Mouse (Mus musculus) cortical plate, adult 2 months (tissue): ENCODE data around the gene Hist2h2be.

Experiments used
- CTCF ChIP-seq: fragments of 200-500 bp; IDR thresholded peaks from 2 replicates; pipeline ENCODE4 v1.5.1; 2011; ENCODE audit warnings: mild to moderate bottlenecking, control low read depth, low read length; ENCODE audit not compliant: insufficient read depth; ENCODE audit errors: extremely low read depth
- POLR2A ChIP-seq: fragments of 200-500 bp; IDR thresholded peaks from 2 replicates; pipeline ENCODE4 v1.6.1; 2011; ENCODE audit warnings: mild to moderate bottlenecking, low read length, control low read depth; ENCODE audit not compliant: insufficient read depth; ENCODE audit errors: extremely low read depth

DNA sequence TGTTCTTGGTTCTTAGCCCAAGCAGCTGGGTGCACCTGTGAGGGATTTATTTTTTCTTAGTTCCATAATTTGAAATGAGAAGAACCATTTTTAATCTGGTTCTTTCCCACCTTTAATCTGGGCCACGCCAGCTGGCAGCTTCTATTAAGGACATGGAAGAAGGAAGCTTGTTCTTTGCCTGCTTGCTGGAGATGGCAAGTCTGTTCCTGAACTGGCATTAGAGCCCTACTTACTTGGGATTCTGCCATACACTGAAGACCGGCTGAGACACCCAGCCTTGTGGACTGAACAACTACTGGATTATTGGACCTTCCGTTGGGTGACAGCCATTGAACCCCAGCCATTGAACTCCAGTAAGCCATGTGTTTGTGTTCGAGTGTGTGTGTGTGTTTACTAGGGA lies 1.9 kb downstream of the Hist2h2be start:
- TF ChIP-seq POLR2A = no peak
- TF ChIP-seq CTCF = no peak
